Mouse (Mus musculus): ENCODE data around the gene 4921507P07Rik.
"Not testable (repeated sequence)": the region's sequence is repeated elsewhere in the genome, so short reads cannot be mapped to it uniquely, and the experiment has no call there.

4921507P07Rik gene

GRCm38 (mm10) chr6:50596301-50597211 lies at the start of gene 4921507P07Rik:
Gene 4921507P07Rik, minus strand, starts transcription at chr6:50596632.
- DNase-seq (ENCODE audit: low spot score in 2 of 2), result peak; percentile 80 to 94

GRCm38 (mm10) chr6:50644701-50645100 lies 48.3 kb upstream of the 4921507P07Rik start:
- DNase-seq (ENCODE audit: low spot score in 2 of 2), result no peak

- DNase-seq (ENCODE audit: low spot score in 2 of 2), result no peak
Observed at GRCm38 (mm10) chr6:50641898-50642297, 45.5 kb upstream of the 4921507P07Rik start.

- no peak for DNase-seq (ENCODE audit: low spot score in 2 of 2)
Observed at GRCm38 (mm10) chr6:50640377-50640776, 43.9 kb upstream of the 4921507P07Rik start.

GRCm38 (mm10) chr6:50639656-50640055 lies 43.2 kb upstream of the 4921507P07Rik start:
- no peak for DNase-seq (ENCODE audit: low spot score in 2 of 2)

GRCm38 (mm10) chr6:50626170-50626569 lies 29.7 kb upstream of the 4921507P07Rik start:
- not testable (repeated sequence) for DNase-seq (ENCODE audit: low spot score in 2 of 2)

- not testable (repeated sequence) for DNase-seq (ENCODE audit: low spot score in 2 of 2)
Observed at GRCm38 (mm10) chr6:50618273-50618672, 21.8 kb upstream of the 4921507P07Rik start.

GRCm38 (mm10) chr6:50601620-50602019 lies 5.2 kb upstream of the 4921507P07Rik start:
- DNase-seq (ENCODE audit: low spot score in 2 of 2), result peak; percentile 22 to 75

GRCm38 (mm10) chr6:50598560-50598959 lies 2.1 kb upstream of the 4921507P07Rik start:
- DNase-seq (ENCODE audit: low spot score in 2 of 2), result no peak

- no peak for DNase-seq (ENCODE audit: low spot score in 2 of 2)
Observed at GRCm38 (mm10) chr6:50594372-50594771, 2.1 kb downstream of the 4921507P07Rik start.

GRCm38 (mm10) chr6:50593334-50593845 lies 3.0 kb downstream of the 4921507P07Rik start:
- DNase-seq (ENCODE audit: low spot score in 2 of 2), result no peak

GRCm38 (mm10) chr6:50590234-50590633 lies 6.2 kb downstream of the 4921507P07Rik start:
- no peak for DNase-seq (ENCODE audit: low spot score in 2 of 2)

GRCm38 (mm10) chr6:50588251-50588650 lies 8.2 kb downstream of the 4921507P07Rik start:
- peak; percentile 21 to 60 for DNase-seq (ENCODE audit: low spot score in 2 of 2)

GRCm38 (mm10) chr6:50587412-50587811 lies 9.0 kb downstream of the 4921507P07Rik start:
- DNase-seq (ENCODE audit: low spot score in 2 of 2), result no peak

GRCm38 (mm10) chr6:50586316-50586715 lies 10.1 kb downstream of the 4921507P07Rik start:
- DNase-seq (ENCODE audit: low spot score in 2 of 2), result no peak

- DNase-seq (ENCODE audit: low spot score in 2 of 2), result no peak
Observed at GRCm38 (mm10) chr6:50585733-50586132, 10.7 kb downstream of the 4921507P07Rik start.

- no peak for DNase-seq (ENCODE audit: low spot score in 2 of 2)
Observed at GRCm38 (mm10) chr6:50571661-50572060, 24.8 kb downstream of the 4921507P07Rik start.

GRCm38 (mm10) chr6:50566997-50567255 lies 29.5 kb downstream of the 4921507P07Rik start:
- no peak for DNase-seq (ENCODE audit: low spot score in 2 of 2)

- DNase-seq (ENCODE audit: low spot score in 2 of 2), result peak; percentile 99 to 100
Observed at GRCm38 (mm10) chr6:50566141-50566996, 30.1 kb downstream of the 4921507P07Rik start, which contains the start of gene Cycs. Gene Cycs, minus strand, starts transcription at chr6:50566538.

GRCm38 (mm10) chr6:50563651-50564050 lies 32.8 kb downstream of the 4921507P07Rik start:
- DNase-seq (ENCODE audit: low spot score in 2 of 2), result no peak

GRCm38 (mm10) chr6:50562421-50562820 lies 34.0 kb downstream of the 4921507P07Rik start:
- no peak for DNase-seq (ENCODE audit: low spot score in 2 of 2)

GRCm38 (mm10) chr6:50560776-50561175 lies 35.7 kb downstream of the 4921507P07Rik start:
- DNase-seq (ENCODE audit: low spot score in 2 of 2), result no peak

Measured in spleen, postnatal 10 days (tissue).